In the genomic region with DNA sequence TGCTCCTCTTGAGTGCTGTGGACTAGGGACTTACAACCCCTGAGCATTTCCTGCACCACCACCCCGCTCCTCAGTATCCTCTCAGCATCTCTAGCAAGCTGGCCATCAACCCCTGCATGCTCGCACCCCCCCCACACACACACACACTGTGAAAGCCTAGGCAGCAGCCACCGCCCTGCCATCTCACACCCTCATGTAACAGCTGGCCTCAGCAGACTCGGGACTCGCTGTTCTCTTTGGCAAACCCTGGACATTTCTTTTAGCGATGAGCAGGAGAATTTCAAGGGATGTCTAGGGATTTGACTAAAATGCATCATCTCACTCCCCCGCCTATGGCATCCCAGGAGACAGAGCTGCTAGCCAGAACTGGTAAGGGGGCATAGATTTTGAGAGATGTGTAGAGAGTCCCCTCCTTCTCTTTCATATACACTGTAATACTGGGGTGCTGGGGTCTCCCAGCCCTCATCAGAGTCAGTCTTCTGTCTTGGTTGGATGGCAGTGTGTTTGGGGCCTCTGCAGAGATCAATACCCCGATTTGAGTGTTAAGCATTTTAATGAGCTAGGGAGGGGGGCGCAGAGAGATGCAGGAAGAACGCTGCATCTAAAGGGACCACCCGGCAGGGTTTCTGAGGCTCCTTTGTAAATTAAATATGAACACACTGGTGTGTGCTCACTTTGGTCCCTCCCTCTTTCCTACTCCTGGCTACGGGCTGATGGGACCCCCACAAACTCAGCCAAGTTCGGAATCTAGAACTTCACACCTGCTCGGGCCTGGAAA, we compare ENCODE assay signal across 10 mouse cellular contexts. TPM values are rescaled to one million over a fixed set of nuclear protein-coding genes. Genes with fewer than 3 reads are reported as not detected.
A peak's percentile ranks its signal among the peaks of the same experiment; 100 is the strongest.
DNase-seq lines count a peak whose midpoint lies in the region; ATAC-seq and TF ChIP-seq lines count a peak whose summit lies in the region.
"Had no signal": no experiment of that assay in that cellular context is flagged by ENCODE, and none has a peak within 500 bp of the region (broad histone marks: within the 10 kb centered on the region; RNA-seq: fewer than 3 reads in every experiment).

No protein-coding gene starts in this region.

- H3K27me3 ChIP-seq in liver, embryonic 11.5 days (replicated peaks; ENCODE audit: control insufficient read depth, insufficient read depth, low read length) = peaks cover 83% of the 10 kb centered on the region
- peaks cover 73% of the 10 kb centered on the region for H3K27me3 ChIP-seq in liver, postnatal 0 days (ENCODE audit: insufficient read depth, low read length)
- H3K27me3 ChIP-seq in limb, embryonic 14.5 days (ENCODE audit: control insufficient read depth, insufficient read depth, low read length) = peaks cover 61% of the 10 kb centered on the region

- H3K4me1 ChIP-seq in liver, embryonic 11.5 days (replicated peaks; ENCODE audit: control insufficient read depth, insufficient read depth, low read length) = peaks cover 8% of the 10 kb centered on the region
- peaks cover under 1% of the 10 kb centered on the region; the same call in 1 of the 2 replicates for H3K4me1 ChIP-seq in liver, postnatal 0 days (ENCODE audit: insufficient read depth)
- H3K4me1 ChIP-seq in limb, embryonic 14.5 days (ENCODE audit: control insufficient read depth, insufficient read depth, low read length) = peaks cover 37% of the 10 kb centered on the region

- TF ChIP-seq CTCF in liver, postnatal 0 days (IDR thresholded peaks at IDR 0.05; ENCODE audit: low read depth) = no peak

- WGBS in liver, embryonic 11.5 days = 4% methylated on average over 14 of the region's 14 CpGs
- WGBS in liver, postnatal 0 days (ENCODE audit: insufficient replicate concordance) = 9% methylated on average over 14 of the region's 14 CpGs
- whole genome bisulfite sequencing in limb, embryonic 14.5 days = 6% methylated on average over 14 of the region's 14 CpGs

- no peaks in the 10 kb centered on the region for H3K9me3 ChIP-seq in liver, embryonic 11.5 days (ENCODE audit: control insufficient read depth, low read length)
- H3K9me3 ChIP-seq in liver, postnatal 0 days (ENCODE audit: low read length) = no peaks in the 10 kb centered on the region
- no peaks in the 10 kb centered on the region for H3K9me3 ChIP-seq in limb, embryonic 14.5 days (ENCODE audit: control insufficient read depth, low read length)

- H3K27ac ChIP-seq in liver, embryonic 11.5 days (ENCODE audit: low read depth, low read length) = no peak overlapping the region
- H3K27ac ChIP-seq in liver, postnatal 0 days (ENCODE audit: low read depth) = no peak overlapping the region
- H3K27ac ChIP-seq in limb, embryonic 14.5 days (replicated peaks; ENCODE audit: low read depth, low read length) = no peak overlapping the region
- H3K27ac ChIP-seq: kidney, postnatal 0 days had no signal

- H3K4me3 ChIP-seq in liver, embryonic 11.5 days (ENCODE audit: low read depth, low read length) = no peak overlapping the region
- no peak overlapping the region for H3K4me3 ChIP-seq in liver, postnatal 0 days (ENCODE audit: low read depth, low read length)
- H3K4me3 ChIP-seq in limb, embryonic 14.5 days (replicated peaks; ENCODE audit: low read length) = peak overlapping the region; percentile 37

- DNase-seq in liver, embryonic 11.5 days (ENCODE audit: low spot score) = peak; percentile 32
- DNase-seq in liver, postnatal 0 days = no peak
- DNase-seq in limb, embryonic 14.5 days (ENCODE audit: low spot score) = no peak
- DNase-seq in right cerebral cortex, postnatal 25 days = peak; percentile 55
- DNase-seq in thymus, postnatal 25 days = no peak
- DNase-seq in adrenal gland, postnatal 14 days = no peak
- no peak for DNase-seq in spleen, postnatal 36 days (ENCODE audit: low spot score in 2 of 2)

- TF ChIP-seq EP300 in liver, postnatal 0 days (IDR thresholded peaks at IDR 0.05; ENCODE audit: low read depth) = no peak

- no peak for ATAC-seq in liver, embryonic 11.5 days (replicated peaks; ENCODE audit: low FRiP score)
- no peak for ATAC-seq in liver, postnatal 0 days
- ATAC-seq in frontal cortex, adult (ENCODE audit: low TSS enrichment) = peak; percentile 32
- no peak for ATAC-seq in limb, embryonic 14.5 days (ENCODE audit: low FRiP score, low read depth)

- no peaks in the 10 kb centered on the region for H3K36me3 ChIP-seq in liver, embryonic 11.5 days (ENCODE audit: control insufficient read depth, insufficient read depth, low read length)
- no peaks in the 10 kb centered on the region for H3K36me3 ChIP-seq in liver, postnatal 0 days (replicated peaks; ENCODE audit: insufficient read depth, low read length)
- H3K36me3 ChIP-seq in limb, embryonic 14.5 days (ENCODE audit: control insufficient read depth, insufficient read depth, low read length) = no peaks in the 10 kb centered on the region
- H3K36me3 ChIP-seq: G1E had no signal

- TF ChIP-seq POLR2A in limb, embryonic 14.5 days (IDR thresholded peaks at IDR 0.05; ENCODE audit: borderline replicate concordance, extremely low read depth, insufficient read depth, insufficient read length) = no peak

- no peak overlapping the region for H3K4me2 ChIP-seq in liver, embryonic 11.5 days
- no peak overlapping the region for H3K4me2 ChIP-seq in liver, postnatal 0 days (ENCODE audit: low read depth, low read length)
- H3K4me2 ChIP-seq in limb, embryonic 14.5 days (replicated peaks; ENCODE audit: low read depth, low read length, severe bottlenecking) = peak overlapping the region; percentile 48

- no peak overlapping the region for H3K9ac ChIP-seq in liver, embryonic 11.5 days (ENCODE audit: low read depth, low read length)
- no peak overlapping the region for H3K9ac ChIP-seq in liver, postnatal 0 days (replicated peaks)
- no peak overlapping the region; the same call in 1 of the 2 replicates for H3K9ac ChIP-seq in limb, embryonic 14.5 days (ENCODE audit: low read depth, low read length, severe bottlenecking)

RNA-seq across cellular contexts. Expression of a gene that starts 1.2 kb away (rescaled TPM):
- polyA plus RNA-seq in liver, embryonic 11.5 days (2014; fragmentation: Nextera tagmentation; extraction: Ambion mirVana) = 7.7 and 8.5 TPM in 2 replicates
- 2.9 and 3.0 TPM in 2 replicates for polyA plus RNA-seq in liver, postnatal 0 days (2015; fragmentation: Nextera tagmentation; extraction: Ambion mirVana)
- polyA plus RNA-seq in limb, embryonic 14.5 days (2012; rRNA removed) = 493 and 711 TPM in 2 replicates
- 143 and 153 TPM in 2 replicates for polyA plus RNA-seq in limb, embryonic 14.5 days (2014; fragmentation: Nextera tagmentation; extraction: Ambion mirVana)
- 28.0 and 29.1 TPM in 2 replicates for total RNA-seq in adrenal gland, postnatal 14 days (2021)
- polyA plus RNA-seq: G1E had no signal

RNA-seq across cellular contexts. Expression of a gene that starts 1.3 kb away (rescaled TPM):
- 0.43 TPM in 1 of 2 replicates, not detected in the other for polyA plus RNA-seq in liver, embryonic 11.5 days (2014; fragmentation: Nextera tagmentation; extraction: Ambion mirVana)
- not detected in 2 replicates for polyA plus RNA-seq in liver, postnatal 0 days (2015; fragmentation: Nextera tagmentation; extraction: Ambion mirVana)
- 12.2 and 24.8 TPM in 2 replicates for polyA plus RNA-seq in limb, embryonic 14.5 days (2012; rRNA removed)
- 1.7 and 2.7 TPM in 2 replicates for polyA plus RNA-seq in limb, embryonic 14.5 days (2014; fragmentation: Nextera tagmentation; extraction: Ambion mirVana)
- total RNA-seq in adrenal gland, postnatal 14 days (2021) = 2.2 and 6.2 TPM in 2 replicates

RNA-seq across cellular contexts. Expression of a gene that starts 46.7 kb away (rescaled TPM):
- polyA plus RNA-seq in liver, embryonic 11.5 days (2014; fragmentation: Nextera tagmentation; extraction: Ambion mirVana) = 28.3 and 33.2 TPM in 2 replicates
- 8.4 and 8.5 TPM in 2 replicates for polyA plus RNA-seq in liver, postnatal 0 days (2015; fragmentation: Nextera tagmentation; extraction: Ambion mirVana)
- 22.4 and 24.8 TPM in 2 replicates for polyA plus RNA-seq in limb, embryonic 14.5 days (2012; rRNA removed)
- 15.4 and 18.4 TPM in 2 replicates for polyA plus RNA-seq in limb, embryonic 14.5 days (2014; fragmentation: Nextera tagmentation; extraction: Ambion mirVana)
- total RNA-seq in adrenal gland, postnatal 14 days (2021) = 21.4 and 26.8 TPM in 2 replicates

RNA-seq across cellular contexts. Expression of a gene that starts 50.1 kb away (rescaled TPM):
- 9.7 and 12.9 TPM in 2 replicates for polyA plus RNA-seq in liver, embryonic 11.5 days (2014; fragmentation: Nextera tagmentation; extraction: Ambion mirVana)
- polyA plus RNA-seq in liver, postnatal 0 days (2015; fragmentation: Nextera tagmentation; extraction: Ambion mirVana) = 5.6 and 6.7 TPM in 2 replicates
- polyA plus RNA-seq in limb, embryonic 14.5 days (2012; rRNA removed) = 47.2 and 57.5 TPM in 2 replicates
- 28.7 and 30.4 TPM in 2 replicates for polyA plus RNA-seq in limb, embryonic 14.5 days (2014; fragmentation: Nextera tagmentation; extraction: Ambion mirVana)
- total RNA-seq in adrenal gland, postnatal 14 days (2021) = 13.4 and 18.8 TPM in 2 replicates

Comparison
In these comparisons a context has a peak if more than half of its experiments do, and no peak if none do; other contexts are left out.
1. DNase-seq: peak in liver, embryonic 11.5 days (single experiment) and right cerebral cortex, postnatal 25 days (single experiment); none in liver, postnatal 0 days (single experiment), limb, embryonic 14.5 days (single experiment), thymus, postnatal 25 days (single experiment), adrenal gland, postnatal 14 days (single experiment) and spleen, postnatal 36 days (0 of 2).
2. RNA of a gene that starts 1.2 kb away (polyA plus RNA-seq): 143 to 711 TPM in limb, embryonic 14.5 days; 7.7 to 8.5 TPM in liver, embryonic 11.5 days and 2.9 to 3.0 TPM in liver, postnatal 0 days; every median in the first group is over 10 times any median in the second.